Mouse (Mus musculus): ENCODE measurements around the gene Olfr1537. TPM values are rescaled to one million over a fixed set of nuclear protein-coding genes. Genes with fewer than 3 reads are reported as not detected.

Gene Olfr1537
- not detected in 2 replicates for polyA plus RNA-seq (2012; ENCODE audit: low replicate concordance)

GRCm38 (mm10) chr9:39249894-39250293 lies at the start of gene Olfr1537:
Olfr1537 (minus strand) TSS chr9:39249994.

GRCm38 (mm10) chr9:39276718-39277117 lies 26.9 kb upstream of the Olfr1537 start, which contains the start of gene Olfr945:
Olfr945 (minus strand) TSS chr9:39276818.

GRCm38 (mm10) chr9:39201620-39202019 lies 48.2 kb downstream of the Olfr1537 start, which contains the start of gene Olfr944:
Olfr944 (plus strand) TSS chr9:39201920.

Other genes with a start within 250 kb of the Olfr1537 start
- gene Olfr146, start 226.6 kb downstream of the Olfr1537 start, polyA plus RNA-seq (2012; ENCODE audit: low replicate concordance) = not detected in 2 replicates
- gene Olfr937, start 185.0 kb downstream of the Olfr1537 start, polyA plus RNA-seq (2012; ENCODE audit: low replicate concordance) = not detected in 2 replicates
- not detected in 2 replicates for gene Olfr938, start 171.1 kb downstream of the Olfr1537 start, polyA plus RNA-seq (2012; ENCODE audit: low replicate concordance)
- not detected in 2 replicates for gene Olfr27, start 121.9 kb downstream of the Olfr1537 start, polyA plus RNA-seq (2012; ENCODE audit: low replicate concordance)
- gene Olfr943, start 83.7 kb downstream of the Olfr1537 start, polyA plus RNA-seq (2012; ENCODE audit: low replicate concordance) = not detected in 2 replicates
- gene Olfr944, start 48.1 kb downstream of the Olfr1537 start, polyA plus RNA-seq (2012; ENCODE audit: low replicate concordance) = not detected in 2 replicates
- gene Olfr945, start 26.8 kb upstream of the Olfr1537 start, polyA plus RNA-seq (2012; ENCODE audit: low replicate concordance) = not detected in 2 replicates
- gene Olfr948, start 76.1 kb upstream of the Olfr1537 start, polyA plus RNA-seq (2012; ENCODE audit: low replicate concordance) = not detected in 2 replicates
- gene Olfr951, start 137.4 kb upstream of the Olfr1537 start, polyA plus RNA-seq (2012; ENCODE audit: low replicate concordance) = not detected in 2 replicates
- not detected in 2 replicates for gene Olfr952, start 177.2 kb upstream of the Olfr1537 start, polyA plus RNA-seq (2012; ENCODE audit: low replicate concordance)
- not detected in 2 replicates for gene Olfr954, start 206.7 kb upstream of the Olfr1537 start, polyA plus RNA-seq (2012; ENCODE audit: low replicate concordance)
- not detected in 2 replicates for gene Olfr955, start 221.9 kb upstream of the Olfr1537 start, polyA plus RNA-seq (2012; ENCODE audit: low replicate concordance)
- not detected in 2 replicates for gene Olfr44, start 244.0 kb upstream of the Olfr1537 start, polyA plus RNA-seq (2012; ENCODE audit: low replicate concordance)

Data from hematopoietic multipotent progenitor cell, adult 10-12 weeks (in vitro differentiated cells).